Mouse (Mus musculus) intestine, postnatal 0 days (tissue): Measurements from ENCODE around the gene Ufm1. TPM values are rescaled to one million over a fixed set of nuclear protein-coding genes. Genes with fewer than 3 reads are reported as not detected.

Experiments
- ATAC-seq: fragments of 200-750 bp; cut with Nextera tagmentation; 2 replicates; pipeline ENCODE4 v1.8.0; 2017; ENCODE audit warnings: mild to moderate bottlenecking, moderate TSS enrichment, moderate library complexity
- H3K27ac ChIP-seq: fragments of 300-500 bp; sonication (generic); 2 replicates; pipeline ENCODE4 v1.5.1; 2014; ENCODE audit warnings: mild to moderate bottlenecking, low read depth, low read length, moderate library complexity
- H3K27me3 ChIP-seq: fragments of 300-500 bp; sonication (generic); replicated peaks from 2 replicates; pipeline ENCODE4 v1.6.1; 2014; ENCODE audit warnings: low read length, mixed read lengths; ENCODE audit not compliant: control insufficient read depth, insufficient read depth
- H3K36me3 ChIP-seq: fragments of 300-500 bp; sonication (generic); 2 replicates; pipeline ENCODE4 v1.6.1; 2014; ENCODE audit warnings: mild to moderate bottlenecking, moderate library complexity; ENCODE audit not compliant: control insufficient read depth, insufficient read depth
- H3K4me1 ChIP-seq: fragments of 300-500 bp; sonication (generic); replicated peaks from 2 replicates; pipeline ENCODE4 v1.6.1; 2014; ENCODE audit warnings: antibody characterized with exemption, low read length, mixed read lengths; ENCODE audit not compliant: control insufficient read depth, insufficient read depth
- H3K4me2 ChIP-seq: fragments of 300-500 bp; sonication (generic); replicated peaks from 2 replicates; pipeline ENCODE4 v1.6.1; 2014; ENCODE audit warnings: low read depth, mild to moderate bottlenecking, moderate library complexity
- H3K4me3 ChIP-seq: fragments of 300-500 bp; sonication (generic); 2 replicates; pipeline ENCODE4 v1.5.1; 2014; ENCODE audit warnings: low read depth, low read length
- H3K9ac ChIP-seq: fragments of 300-500 bp; sonication (generic); 2 replicates; pipeline ENCODE4 v1.6.1; 2014; ENCODE audit warnings: mild to moderate bottlenecking, low read depth, low read length
- H3K9me3 ChIP-seq: fragments of 300-500 bp; sonication (generic); 2 replicates; pipeline ENCODE4 v1.6.1; 2016; ENCODE audit warnings: mixed run types; ENCODE audit not compliant: control insufficient read depth
- CTCF ChIP-seq: sonication (generic); IDR thresholded peaks from 2 replicates; pipeline ENCODE4 v1.5.1; 2016; ENCODE audit warnings: low read depth, mild to moderate bottlenecking, control low read depth, antibody characterized with exemption, moderate library complexity
- WGBS: fragments of 180-500 bp; shearing (Covaris S2); extraction: QIAGEN DNeasy Blood & Tissue Kit; methylation state at CpG from one replicate; pipeline ENCODE4 v1.1.7; 2014; 5-methylcytosine and 5-hydroxymethylcytosine counted together
- polyA plus RNA-seq: library from polyadenylated mRNA; unstranded; fragments of >200 nt; fragmentation: Nextera tagmentation; extraction: Ambion mirVana; gene quantifications from 2 replicates; pipeline ENCODE4 v1.2.1, GENCODE M21; 2015

The Ufm1 gene
- polyA plus RNA-seq, 1 experiment from 2014 or later = 145 TPM

DNA sequence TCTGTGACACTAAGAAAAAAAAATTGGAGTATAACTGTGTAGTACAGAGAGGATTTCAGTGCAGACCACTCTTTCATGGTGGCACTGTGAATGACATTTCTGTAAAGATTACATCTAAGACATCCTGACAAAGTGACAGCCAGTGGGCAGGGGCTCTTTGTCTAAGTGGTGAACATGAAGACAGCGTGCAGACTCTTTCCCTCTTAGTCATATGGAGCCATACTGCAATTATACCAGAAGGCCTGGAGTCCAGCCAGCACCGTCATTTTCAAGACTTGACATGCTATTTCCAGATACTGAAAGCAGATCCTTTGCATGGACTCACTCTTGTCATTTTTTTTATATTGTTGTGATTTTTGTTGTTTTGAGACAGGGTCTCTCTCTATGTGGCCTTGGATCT is 29.4 kb downstream of the Ufm1 start:
- Histone ChIP-seq H3K36me3 (no peaks in the 10 kb centered on the region), H3K4me1 (no peaks in the 10 kb centered on the region), H3K27me3 (no peaks in the 10 kb centered on the region), H3K9me3 (no peaks in the 10 kb centered on the region), H3K9ac (no peak overlapping the region), H3K27ac (no peak overlapping the region), H3K4me3 (no peak overlapping the region), H3K4me2 (no peak overlapping the region)
- ATAC-seq = no peak
- TF ChIP-seq CTCF = no peak
- WGBS = 75% methylated on average over 2 of the region's 2 CpGs

GRCm38 (mm10) chr3:53813421-53813977 is 50.1 kb downstream of the Ufm1 start:
- H3K9ac ChIP-seq = no peak overlapping the region
- no peaks in the 10 kb centered on the region for H3K36me3 ChIP-seq
- no peak for TF ChIP-seq CTCF
- no peaks in the 10 kb centered on the region for H3K4me1 ChIP-seq
- WGBS = 53% methylated on average over 7 of the region's 7 CpGs
- H3K27ac ChIP-seq = no peak overlapping the region
- no peak for ATAC-seq
- H3K4me3 ChIP-seq = no peak overlapping the region
- no peaks in the 10 kb centered on the region for H3K9me3 ChIP-seq
- H3K27me3 ChIP-seq = no peaks in the 10 kb centered on the region
- no peak overlapping the region for H3K4me2 ChIP-seq

Other genes starting within 250 kb of the Ufm1 start
- gene Frem2, start 206.5 kb downstream of the Ufm1 start, polyA plus RNA-seq = 2.8 and 3.1 TPM in 2 replicates
- not detected in 2 replicates for gene Gm10985, start 18.7 kb downstream of the Ufm1 start, polyA plus RNA-seq